Mouse (Mus musculus) megakaryocyte, embryonic 14.5 days (primary cell): ENCODE results near the gene Cdh26.

ENCODE experiments used
- FLI1 ChIP-seq: IDR thresholded peaks from 2 replicates; pipeline ENCODE4 v1.6.1; 2012; ENCODE audit warnings: low read length, inconsistent platforms, mixed read lengths
- GATA1 ChIP-seq: IDR thresholded peaks from 3 replicates; pipeline ENCODE4 v1.6.1; 2012; ENCODE audit warnings: mixed read lengths, low read length, inconsistent platforms, borderline replicate concordance

GRCm38 (mm10) chr2:178460353-178460752 lies 30.0 kb downstream of the Cdh26 start:
- TF ChIP-seq GATA1: no peak
- TF ChIP-seq FLI1: no peak
